Mouse (Mus musculus) cerebellum, postnatal 14 days (tissue): ENCODE results near the gene Smarcd1.
"Not testable (repeated sequence)": the region's sequence is repeated elsewhere in the genome, so short reads cannot be mapped to it uniquely, and the experiment has no call there.

Experiments used
- DNase-seq, 2 experiments: peaks; one replicate each; pipeline ENCODE4 v3.0.0; 2021; ENCODE audit warnings: mixed read lengths in 2 of 2

Smarcd1 gene

DNA sequence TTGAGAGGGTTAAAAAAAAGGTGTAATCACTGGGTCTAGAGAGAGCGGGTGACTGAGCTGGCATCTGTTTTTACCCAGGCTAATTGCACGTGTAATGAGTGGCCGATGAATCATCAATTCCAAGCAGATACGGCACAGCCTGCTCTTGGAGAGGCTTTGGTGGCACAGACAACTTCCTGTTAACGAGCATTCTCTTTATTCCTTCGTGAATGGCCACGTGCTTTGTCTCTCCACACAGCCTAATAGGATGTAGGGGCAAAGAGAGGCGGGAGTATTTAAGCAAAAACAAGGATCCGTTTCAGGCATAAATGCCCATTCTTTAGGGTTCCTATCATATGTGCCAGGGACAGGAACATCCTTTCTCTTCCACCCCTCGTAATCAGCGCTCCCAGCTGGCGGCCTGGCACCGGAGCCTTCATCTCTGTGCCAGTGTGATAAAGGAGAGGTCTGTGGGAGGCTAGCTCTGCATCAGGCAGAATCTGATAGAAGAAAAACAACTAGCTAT lies 13.5 kb downstream of the Smarcd1 start:
- DNase-seq: peak; percentile 72 to 76

DNA sequence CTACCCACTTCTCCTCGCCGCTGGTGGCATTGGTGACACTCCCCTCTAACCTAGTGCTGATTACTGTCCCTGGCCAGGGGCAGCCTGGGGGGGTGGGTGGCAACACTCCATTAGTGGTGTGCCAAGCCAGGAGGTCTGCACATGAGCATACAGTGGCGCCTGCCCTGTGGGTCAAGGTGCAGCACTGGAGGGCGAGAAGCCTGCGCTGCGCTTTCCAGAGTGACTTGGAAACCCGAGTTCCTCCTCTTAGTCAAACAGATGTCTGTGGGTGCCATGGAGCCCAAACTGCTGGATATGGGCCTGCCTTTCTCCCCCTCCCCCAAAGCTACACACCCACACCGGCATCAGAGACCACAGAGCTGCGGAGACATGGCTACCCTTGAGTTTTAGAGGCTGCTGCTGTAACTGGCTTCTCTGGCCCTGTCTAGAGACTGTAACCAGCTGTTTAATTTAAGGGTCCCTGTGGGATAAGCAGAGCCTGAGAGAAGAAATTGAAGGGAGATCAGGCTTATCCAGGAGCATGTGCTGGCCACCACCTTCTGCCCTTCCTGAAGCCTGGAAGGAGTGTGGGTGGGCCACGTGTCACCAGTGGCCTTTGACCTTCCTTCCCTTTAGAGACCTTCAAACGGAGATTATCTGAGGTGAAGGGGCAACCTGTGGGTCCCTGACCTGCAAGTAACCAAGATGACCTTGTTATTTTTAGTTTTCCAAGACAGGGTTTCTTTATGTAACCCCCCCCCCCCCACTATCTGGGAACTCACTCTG lies 14.2 kb downstream of the Smarcd1 start:
- peak; percentile 3 to 30 for DNase-seq

DNA sequence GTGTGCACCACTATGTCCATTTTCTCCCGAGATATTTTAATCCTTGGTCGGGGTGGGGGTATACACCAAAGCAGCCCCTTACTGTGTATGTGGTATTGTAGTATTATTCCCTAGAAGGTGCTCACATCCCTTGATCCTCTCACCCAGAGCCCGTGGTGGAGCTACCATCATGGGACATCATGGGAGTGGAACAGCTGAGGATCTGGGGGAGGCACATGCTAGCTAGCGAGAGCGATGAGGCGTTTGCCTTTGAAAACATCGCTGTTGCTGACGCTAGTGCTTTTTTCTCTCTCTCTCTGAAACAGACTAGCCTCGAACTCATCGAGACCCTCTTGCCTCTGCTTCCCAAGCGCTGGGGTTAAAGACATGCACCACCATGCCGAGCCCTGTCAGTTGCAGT lies 14.9 kb downstream of the Smarcd1 start:
- DNase-seq: peak in 1 of 2 experiments; percentile 38

DNA sequence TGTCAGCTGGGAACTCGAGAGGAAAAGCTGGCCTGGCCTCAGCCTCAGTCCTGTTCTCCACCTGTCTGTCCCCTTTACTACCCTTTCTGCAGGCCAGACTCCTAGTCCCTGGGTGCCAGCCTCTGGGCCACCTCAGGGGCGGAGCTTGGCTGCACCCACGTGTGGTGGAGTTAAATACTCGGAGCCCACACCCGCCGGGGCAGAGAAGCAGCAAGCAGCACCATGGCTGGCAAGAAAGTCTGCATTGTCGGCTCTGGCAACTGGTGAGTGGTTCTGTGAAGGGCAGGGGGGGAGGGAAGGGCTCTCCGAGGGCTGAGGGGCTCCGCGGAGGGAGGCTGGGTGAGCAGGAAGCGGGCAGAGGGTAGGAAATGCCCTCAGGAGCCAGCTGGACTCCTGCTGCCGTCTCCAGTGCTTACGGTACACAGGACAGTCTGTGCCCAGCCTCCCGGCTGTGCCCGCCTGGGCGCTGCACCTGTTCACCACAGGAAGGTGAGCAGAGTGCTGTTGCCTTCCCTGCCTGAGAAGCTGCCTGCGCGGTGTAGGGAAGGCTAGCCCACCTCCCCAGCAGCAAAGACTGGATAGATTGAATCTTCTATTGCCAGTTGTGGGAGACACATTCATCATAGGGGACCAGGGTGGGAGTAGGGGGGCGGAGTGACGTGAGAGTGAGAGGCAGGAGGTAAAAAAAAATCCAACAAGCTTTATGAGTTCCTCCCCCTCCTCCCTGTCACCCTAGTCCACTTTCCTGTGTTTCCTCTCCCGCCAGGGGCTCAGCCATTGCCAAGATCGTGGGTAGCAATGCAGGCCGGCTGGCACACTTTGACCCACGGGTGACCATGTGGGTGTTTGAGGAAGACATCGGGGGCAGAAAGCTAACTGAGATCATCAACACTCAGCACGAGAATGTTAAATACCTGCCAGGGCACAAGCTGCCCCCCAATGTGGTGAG lies 15.7 kb downstream of the Smarcd1 start, which contains the start of gene Gpd1:
Gene Gpd1, plus strand, starts transcription at position 130 of the 949 bp plus-strand sequence.
- peak; percentile 69 to 80 for DNase-seq

DNA sequence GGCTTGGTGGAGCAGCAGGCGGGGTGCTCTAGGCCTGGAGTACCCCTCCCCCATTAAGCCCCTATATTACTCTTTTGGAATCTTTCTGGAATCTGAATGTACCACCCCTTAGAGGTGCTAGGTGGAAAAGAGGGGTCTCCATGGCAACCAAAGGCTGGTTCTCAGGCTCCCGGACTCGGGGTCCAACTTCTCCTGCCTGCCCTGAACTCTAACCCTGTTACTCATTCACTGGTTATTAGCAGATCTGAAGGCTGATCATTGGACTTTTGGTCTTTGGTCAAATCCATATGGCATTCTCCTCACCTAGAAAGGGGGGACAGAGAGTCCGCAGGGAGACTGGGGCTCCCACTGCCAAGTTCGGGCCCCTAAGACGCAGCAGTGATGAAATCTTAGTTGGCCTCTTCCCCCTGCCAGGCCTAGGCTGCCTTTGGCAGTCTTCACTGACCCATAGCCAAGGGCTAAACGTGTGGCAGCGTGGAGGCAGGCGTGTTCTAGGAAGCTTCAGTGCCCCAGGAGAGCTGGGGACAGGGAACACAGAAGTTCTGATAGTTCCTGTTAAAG lies 16.6 kb downstream of the Smarcd1 start:
- DNase-seq: peak in 1 of 2 experiments; percentile 56

DNA sequence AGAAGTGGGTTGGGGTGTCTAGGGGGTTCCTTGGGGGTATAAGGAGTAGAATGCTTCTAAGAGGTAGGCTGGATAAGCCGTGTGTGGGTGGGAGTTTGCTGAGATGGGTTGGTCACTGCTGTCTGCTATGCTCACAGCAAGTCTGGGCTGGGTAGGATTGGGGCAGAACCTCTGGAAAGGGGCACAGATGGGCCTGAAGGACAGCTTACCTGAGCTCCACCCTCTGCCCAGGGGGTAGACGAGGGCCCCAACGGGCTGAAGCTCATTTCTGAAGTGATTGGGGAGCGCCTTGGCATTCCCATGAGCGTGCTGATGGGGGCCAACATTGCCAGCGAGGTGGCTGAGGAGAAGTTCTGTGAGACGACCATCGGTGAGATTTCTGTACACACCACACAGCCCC lies 17.9 kb downstream of the Smarcd1 start:
- no peak for DNase-seq

DNA sequence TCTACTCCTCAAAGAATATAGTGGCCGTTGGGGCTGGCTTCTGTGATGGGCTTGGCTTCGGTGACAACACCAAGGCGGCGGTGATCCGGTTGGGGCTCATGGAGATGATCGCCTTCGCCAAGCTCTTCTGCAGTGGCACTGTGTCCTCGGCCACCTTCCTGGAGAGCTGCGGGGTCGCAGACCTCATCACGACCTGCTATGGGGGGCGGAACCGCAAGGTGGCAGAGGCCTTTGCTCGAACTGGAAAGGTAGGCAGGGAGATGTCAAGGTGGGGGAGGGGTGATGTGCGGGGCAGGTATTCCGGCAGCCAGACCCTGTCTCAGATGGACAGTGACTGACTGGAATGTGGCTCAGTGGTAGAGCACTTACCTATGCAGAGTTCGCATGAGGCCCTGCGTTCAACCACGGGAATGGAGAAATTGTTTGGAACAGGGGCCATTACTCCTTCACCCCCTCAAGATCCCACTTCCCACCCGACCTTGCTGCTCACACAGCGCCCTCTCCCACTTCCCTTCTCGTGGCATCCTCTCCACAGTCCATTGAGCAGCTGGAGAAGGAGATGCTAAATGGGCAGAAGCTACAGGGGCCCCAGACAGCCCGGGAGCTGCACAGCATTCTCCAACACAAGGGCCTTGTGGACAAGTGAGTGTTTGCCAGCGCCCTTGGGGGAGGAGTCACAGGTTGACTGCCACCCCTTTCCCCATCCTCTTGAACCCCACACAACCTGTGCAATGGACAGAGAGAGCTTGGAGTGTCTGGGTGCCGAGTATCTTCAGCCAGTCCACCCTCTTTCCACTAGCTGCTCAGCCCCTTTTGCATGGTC lies 20.2 kb downstream of the Smarcd1 start:
- DNase-seq: no peak

DNA sequence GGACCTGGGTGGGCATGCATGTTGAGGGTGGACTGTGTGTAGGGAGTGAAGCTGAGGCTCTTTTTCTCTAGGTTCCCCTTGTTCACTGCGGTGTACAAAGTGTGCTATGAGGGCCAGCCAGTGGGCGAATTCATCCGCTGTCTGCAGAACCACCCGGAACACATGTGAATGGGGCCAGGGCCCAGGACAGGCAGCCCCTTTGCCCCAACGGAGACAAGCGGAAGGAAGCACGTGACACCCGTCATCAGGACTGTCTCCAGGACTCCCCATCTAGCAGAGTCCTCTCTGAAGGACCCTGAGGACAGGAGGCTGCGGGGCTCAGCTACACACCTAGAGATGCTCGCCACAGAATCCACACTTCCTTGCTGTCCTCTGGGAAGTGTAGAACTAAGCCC lies 21.2 kb downstream of the Smarcd1 start:
- peak in 1 of 2 experiments; percentile 28 for DNase-seq

DNA sequence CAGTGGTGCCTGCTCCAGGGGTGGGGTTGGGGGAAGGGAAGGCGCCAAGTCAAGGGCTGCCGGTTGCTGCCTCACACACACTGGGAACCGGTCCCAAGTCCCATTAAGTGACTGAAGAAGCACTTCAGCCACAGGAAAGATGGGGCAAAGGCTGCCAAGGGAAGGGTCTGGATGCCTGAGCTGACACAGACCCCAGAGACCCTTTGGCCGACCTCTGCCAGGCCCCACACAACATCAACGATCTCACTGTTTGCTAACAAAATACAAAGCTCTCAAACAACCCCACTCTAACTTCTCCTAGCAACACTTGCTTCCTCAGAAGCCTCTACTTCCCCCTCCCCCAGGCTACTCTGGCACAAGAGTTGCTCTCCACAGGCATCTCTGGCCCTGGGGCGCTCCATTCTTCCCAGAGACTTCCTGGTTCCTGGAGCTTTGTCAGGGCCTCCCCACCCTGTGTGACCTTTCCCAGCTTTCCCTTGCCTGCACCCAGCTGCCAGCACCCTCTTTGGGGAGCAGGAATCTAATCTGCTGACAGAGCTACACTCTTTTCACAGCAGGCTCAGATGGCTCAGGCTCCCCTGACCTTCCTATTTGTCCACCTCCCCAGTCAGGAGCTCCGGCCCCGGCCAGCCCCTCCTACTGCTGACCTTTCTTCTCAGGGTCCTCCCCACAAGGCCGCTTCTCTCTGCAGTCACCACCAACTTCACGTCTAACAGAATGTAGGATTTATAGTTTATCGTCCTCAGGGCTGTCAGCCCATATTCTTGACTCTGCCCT lies 21.8 kb downstream of the Smarcd1 start:
- DNase-seq: peak; percentile 56 to 60

DNA sequence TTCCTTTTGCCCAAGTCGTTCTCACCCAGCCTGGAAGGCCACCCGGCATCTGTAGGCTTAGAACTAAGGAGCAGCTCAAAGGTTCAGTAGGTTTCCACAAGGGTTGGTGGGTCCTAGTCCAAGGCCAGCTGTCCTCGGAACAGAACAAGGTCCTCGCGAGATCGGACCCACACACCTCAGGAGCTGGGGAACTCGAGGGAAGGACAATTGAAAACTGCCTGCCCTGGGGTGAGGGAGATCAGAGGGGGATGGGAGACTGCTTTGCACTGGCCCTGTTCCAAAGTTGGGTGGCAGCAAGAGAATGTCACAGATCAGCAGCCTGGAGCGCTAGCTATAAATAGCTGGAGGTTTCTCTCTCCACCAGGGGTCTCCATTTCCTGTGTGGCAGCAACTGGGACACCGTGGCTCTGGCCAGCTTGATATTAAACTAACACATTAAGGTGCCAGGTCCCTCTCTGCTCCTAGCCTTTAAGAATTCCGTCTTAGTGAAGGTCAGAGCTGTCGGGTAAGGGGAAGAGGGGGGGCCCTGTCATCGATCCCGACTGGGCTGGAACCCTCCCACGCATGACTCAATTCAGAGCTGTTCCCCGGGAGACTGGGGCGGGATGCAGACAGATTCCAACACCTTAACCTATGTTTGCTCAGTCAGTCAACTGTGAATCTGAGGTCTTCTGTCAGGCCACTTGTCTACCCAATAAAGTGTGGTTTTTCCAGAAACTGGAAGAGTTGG lies 22.5 kb downstream of the Smarcd1 start:
- DNase-seq: peak; percentile 72

DNA sequence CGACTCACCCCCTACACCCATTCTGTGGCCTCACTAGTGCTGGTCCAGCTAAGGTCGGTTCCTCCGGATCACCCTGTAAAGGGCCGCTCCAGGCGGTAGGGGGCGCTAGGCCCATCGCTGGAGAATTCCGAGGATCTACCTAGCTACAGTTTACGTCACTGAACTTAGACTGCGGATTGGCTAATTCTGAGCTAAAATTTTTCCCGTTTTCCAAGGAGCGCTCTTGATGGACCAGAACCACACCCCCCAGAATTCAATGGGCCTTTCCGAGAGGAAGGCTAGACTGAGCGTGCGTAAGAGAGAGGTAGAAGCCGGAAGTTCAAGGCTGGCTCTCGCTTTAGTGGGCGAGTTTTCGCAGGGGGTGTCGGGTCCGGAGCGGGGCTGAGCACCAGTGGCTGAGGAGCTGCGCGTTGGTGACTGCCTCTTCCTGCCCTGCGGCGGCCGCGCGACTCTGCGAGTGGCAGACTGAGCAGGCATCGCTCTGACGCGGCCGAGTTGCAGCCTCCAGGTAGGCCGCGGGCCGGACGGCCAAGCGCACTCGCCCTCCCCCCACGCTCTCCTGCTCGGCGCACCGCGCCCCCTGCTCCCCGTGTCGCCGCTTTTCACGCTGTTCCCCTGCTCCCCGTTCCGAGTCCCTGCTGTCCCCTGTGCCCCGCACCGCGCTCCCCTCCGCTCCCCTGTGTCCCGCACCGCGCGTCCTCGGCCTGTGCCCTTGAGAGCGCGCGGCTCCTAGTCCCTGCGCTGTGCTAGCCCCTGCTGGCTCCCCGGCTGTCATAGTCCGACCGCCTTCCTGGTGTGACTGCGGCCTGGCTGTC lies 23.6 kb downstream of the Smarcd1 start, which contains the start of gene Cox14:
Gene Cox14, plus strand, starts transcription at position 278 of the 815 bp plus-strand sequence.
- DNase-seq: peak; percentile 96 to 98

DNA sequence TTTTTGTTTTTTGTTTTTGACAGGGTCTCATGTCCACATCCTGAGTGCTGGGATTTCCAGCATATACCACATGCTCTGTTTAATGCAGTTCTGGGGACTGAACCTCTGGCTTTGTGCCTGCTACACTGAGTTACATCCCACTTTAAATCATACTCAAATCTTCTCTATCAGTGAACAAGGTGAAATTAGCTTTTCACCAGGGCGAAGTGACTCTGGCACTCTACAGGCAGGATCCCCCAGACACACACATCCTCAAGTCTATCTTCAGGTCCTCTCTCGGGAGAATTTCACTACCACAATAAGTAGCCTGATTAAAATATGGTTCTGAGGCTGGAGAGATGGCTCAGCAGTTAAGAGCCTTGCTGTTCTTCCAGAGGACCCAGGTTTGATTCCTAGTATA lies 24.6 kb downstream of the Smarcd1 start:
- no peak for DNase-seq

DNA sequence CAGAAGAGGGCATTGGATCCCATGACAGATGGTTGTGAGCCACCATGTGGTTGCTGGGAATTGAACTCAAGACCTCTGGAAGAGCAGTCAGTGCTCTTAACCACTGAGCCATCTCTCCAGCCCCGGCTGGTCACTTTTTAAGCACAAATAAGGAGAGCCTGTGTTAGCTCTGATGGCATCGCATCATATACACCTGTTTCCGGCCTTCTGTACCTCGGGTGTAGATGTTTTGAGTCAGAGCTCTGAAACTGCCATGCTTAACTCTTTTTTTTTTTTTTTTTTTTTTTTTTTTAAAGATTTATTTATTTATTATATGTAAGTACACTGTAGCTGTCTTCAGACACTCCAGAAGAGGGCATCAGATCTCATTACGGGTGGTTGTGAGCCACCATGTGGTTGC lies 25.1 kb downstream of the Smarcd1 start:
- DNase-seq: not testable (repeated sequence)

DNA sequence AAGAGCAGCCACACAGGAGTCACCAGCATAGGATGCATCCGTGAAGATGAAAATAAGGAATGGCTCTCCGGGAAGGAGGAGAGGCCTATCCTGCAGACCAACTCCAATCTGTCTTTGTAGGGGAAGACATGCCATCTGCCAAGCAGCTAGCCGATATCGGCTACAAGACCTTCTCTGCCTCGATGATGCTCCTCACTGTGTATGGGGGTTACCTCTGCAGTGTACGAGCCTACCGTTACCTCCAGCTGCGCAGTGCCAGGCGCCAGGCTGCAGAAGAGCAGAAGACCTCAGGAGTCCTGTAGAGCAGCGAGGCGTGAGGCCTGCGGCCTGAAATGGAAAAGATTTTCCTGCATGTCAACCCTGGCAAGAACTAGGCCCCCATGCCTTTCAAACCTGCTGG lies 25.6 kb downstream of the Smarcd1 start:
- no peak for DNase-seq

DNA sequence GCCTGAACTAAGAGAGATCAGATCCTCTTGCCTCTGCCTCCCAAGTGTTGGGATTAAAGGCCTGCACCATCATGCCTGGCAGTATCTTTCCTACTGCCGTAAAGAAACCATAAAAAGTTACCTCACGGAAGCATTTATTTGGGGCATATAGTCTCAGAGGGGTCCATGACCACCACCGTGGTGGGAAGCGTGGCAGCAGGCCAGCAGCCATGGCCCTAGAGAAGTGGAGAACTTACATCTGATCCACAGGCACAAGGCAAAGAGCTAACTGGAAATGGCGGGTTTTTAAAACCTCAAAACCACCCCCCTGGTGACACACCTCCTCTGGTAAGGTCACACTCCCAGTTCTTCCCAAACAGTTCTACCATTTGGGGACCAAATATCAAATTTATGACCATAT lies 26.3 kb downstream of the Smarcd1 start:
- DNase-seq: peak in 1 of 2 experiments; percentile 40

DNA sequence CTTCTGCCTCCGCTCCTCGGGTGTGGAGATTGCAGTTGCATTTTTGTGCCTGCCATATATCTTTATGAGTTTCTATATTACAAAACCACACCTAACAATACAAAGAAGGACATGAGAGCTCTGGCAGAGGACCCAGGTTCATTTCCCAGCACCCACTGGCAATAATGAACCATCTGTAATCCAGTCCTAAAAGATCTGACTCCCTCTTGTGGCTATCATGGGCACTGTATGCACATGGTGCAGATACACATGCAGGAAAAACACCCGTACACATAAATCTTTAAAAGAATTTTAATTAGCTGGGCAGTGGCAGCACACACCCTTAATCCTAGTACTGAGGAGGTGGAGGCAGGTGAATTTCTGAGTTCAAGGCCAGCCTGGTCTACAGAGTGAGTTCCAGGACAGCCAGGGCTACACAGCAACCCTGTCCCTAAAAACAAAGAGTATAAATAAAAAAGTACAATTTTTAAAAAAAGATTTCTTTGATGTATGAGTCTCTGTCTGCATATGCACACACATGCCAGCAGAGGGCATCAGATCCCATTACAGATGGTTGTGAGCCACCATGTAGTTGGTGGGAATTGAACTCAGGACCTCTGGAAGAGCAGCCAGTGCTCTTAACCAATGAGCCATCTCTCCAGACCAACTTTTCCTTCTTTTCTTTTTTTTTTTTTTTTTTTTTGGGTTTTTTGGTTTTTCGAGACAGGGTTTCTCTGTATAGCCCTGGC lies 27.3 kb downstream of the Smarcd1 start:
- DNase-seq: no peak

DNA sequence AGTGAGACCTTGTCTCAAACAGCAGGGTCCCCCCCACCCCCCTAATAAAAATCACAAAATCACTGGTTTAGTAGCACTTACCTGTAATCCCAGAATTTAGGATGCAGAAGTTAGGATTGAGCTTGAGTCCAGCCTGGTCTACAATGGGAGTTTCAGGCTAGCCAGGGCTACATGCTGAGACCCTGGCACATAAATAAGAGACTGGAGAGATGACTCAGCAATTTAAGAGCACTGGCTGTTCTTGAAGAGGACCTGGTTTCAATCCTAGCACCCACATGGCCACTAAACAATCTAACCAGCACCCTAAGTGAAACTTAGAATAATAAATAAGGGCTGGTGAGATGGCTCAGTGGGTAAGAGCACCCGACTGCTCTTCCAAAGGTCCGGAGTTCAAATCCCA lies 29.2 kb downstream of the Smarcd1 start:
- DNase-seq: no peak

DNA sequence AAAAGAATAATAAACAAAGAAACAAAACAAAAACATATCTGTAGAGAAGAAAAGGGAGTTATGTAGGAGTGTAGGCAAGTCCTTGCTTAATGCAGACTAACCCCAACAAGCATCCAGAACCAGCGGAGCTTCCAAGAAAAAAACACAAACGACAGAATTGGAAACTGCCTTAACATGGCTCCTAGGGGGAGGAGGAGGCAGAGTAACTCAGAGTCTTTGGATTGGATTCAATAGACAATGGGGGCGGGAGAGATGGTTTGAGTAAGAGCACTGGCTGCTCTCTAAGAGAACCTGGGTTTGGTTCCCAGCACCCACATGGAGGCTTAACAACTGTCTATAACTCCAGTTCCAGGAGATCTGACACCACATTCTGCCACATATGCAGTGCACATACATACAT lies 29.7 kb downstream of the Smarcd1 start:
- DNase-seq: no peak

DNA sequence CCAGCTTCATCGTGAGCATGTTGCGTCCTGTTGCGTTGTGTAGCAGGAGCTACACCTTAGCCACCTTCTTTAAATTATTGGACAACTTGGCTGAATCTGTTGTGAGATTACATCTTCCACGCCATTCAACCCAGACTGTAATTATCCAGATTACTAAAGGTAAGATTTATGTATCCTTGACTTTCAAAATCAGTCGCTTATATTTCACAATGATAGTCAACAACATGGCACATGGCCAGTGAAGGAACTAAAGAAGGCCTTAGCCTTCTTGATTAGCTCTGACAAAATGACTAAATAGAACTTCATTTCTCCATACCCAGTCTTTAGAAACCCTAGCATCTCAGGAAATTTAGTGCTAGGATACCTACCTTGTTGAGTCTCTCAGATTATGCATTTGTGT lies 31.3 kb downstream of the Smarcd1 start:
- no peak for DNase-seq
